ENCODE assay signal across 8 mouse cellular contexts in genomic region chr15:85710179-85710578, GRCm38 (mm10). TPM values are rescaled to one million over a fixed set of nuclear protein-coding genes. Genes with fewer than 3 reads are reported as not detected.
DNase-seq lines count a peak whose midpoint lies in the region; ATAC-seq lines count a peak whose summit lies in the region.

No protein-coding gene starts in this region.

- H3K4me1 ChIP-seq in forebrain, embryonic 15.5 days: peaks cover 11% of the 10 kb centered on the region
- 0 out of 2 replicates have a peak, but pooled peaks cover 10% of the 10 kb centered on the region for H3K4me1 ChIP-seq in hindbrain, embryonic 10.5 days (replicated peaks)

- no peaks in the 10 kb centered on the region for H3K27me3 ChIP-seq in forebrain, embryonic 15.5 days
- peaks cover 41% of the 10 kb centered on the region for H3K27me3 ChIP-seq in hindbrain, embryonic 10.5 days (ENCODE audit: insufficient read depth, poor library complexity, severe bottlenecking)

- H3K9me3 ChIP-seq in forebrain, embryonic 15.5 days: no peaks in the 10 kb centered on the region
- H3K9me3 ChIP-seq in hindbrain, embryonic 10.5 days: 0 out of 2 replicates have a peak, but pooled peaks cover 4% of the 10 kb centered on the region

- H3K9ac ChIP-seq in forebrain, embryonic 15.5 days (replicated peaks): no peak overlapping the region

- H3K27ac ChIP-seq in forebrain, embryonic 15.5 days (replicated peaks): peak overlapping the region; percentile 24; the same call in 1 of the 2 replicates
- no peak overlapping the region for H3K27ac ChIP-seq in hindbrain, embryonic 10.5 days

- peaks cover 24% of the 10 kb centered on the region for H3K36me3 ChIP-seq in forebrain, embryonic 15.5 days
- no peaks in the 10 kb centered on the region for H3K36me3 ChIP-seq in hindbrain, embryonic 10.5 days

- H3K4me2 ChIP-seq in forebrain, embryonic 15.5 days (replicated peaks): no peak overlapping the region

- 0% methylated on average over 7 of the region's 8 CpGs for WGBS in forebrain, embryonic 15.5 days
- 4% methylated on average over 8 of the region's 8 CpGs for WGBS in hindbrain, embryonic 10.5 days

- no peak overlapping the region for H3K4me3 ChIP-seq in forebrain, embryonic 15.5 days
- no peak overlapping the region for H3K4me3 ChIP-seq in hindbrain, embryonic 10.5 days

- ATAC-seq in cerebellum, adult (ENCODE audit: insufficient number of reproducible peaks, low FRiP score, low TSS enrichment): peak; percentile 38; the same call in 1 of the 2 replicates
- ATAC-seq in forebrain, embryonic 15.5 days (replicated peaks): peak; percentile 44

- peak; percentile 75 for DNase-seq in R1 (ENCODE audit: low read depth, low spot score)
- DNase-seq in hindbrain, embryonic 10.5 days (ENCODE audit: low spot score): peak; percentile 75
- DNase-seq in layer of hippocampus, postnatal 10 days (ENCODE audit: low spot score in 2 of 2): peak; percentile 86 to 91
- DNase-seq in lung, postnatal 4 days: peak; percentile 86 to 88
- DNase-seq in right cerebral cortex, postnatal 10 days (ENCODE audit: low spot score in 2 of 2): peak; percentile 90 to 92
- DNase-seq in urinary bladder, postnatal 4 days (ENCODE audit: low spot score in 2 of 2): peak; percentile 79 to 87

RNA-seq across cellular contexts. Expression of gene Ppara, which starts 24.6 kb away (rescaled TPM):
- 1.4 and 1.5 TPM in 2 replicates for polyA plus RNA-seq in forebrain, embryonic 15.5 days (2015; fragmentation: Nextera tagmentation; extraction: Ambion mirVana)
- 0.24 and 0.62 TPM in 2 replicates for polyA plus RNA-seq in hindbrain, embryonic 10.5 days (2016; fragmentation: Nextera tagmentation; extraction: Ambion mirVana)
- 1 to 10 TPM; 2.3 to 2.9 TPM for total RNA-seq in layer of hippocampus, postnatal 10 days (2021)
